Mouse (Mus musculus): ENCODE data around the gene Dcun1d2. TPM values are rescaled to one million over a fixed set of nuclear protein-coding genes. Genes with fewer than 3 reads are reported as not detected.

Gene Dcun1d2
- polyA plus RNA-seq, 1 experiment from 2014 or later: 16.9 TPM

- Histone ChIP-seq H3K4me2 (replicated peaks) (no peak overlapping the region), H3K9ac (no peak overlapping the region), H3K36me3 (peaks cover 39% of the 10 kb centered on the region), H3K27me3 (replicated peaks) (no peaks in the 10 kb centered on the region), H3K9me3 (no peaks in the 10 kb centered on the region), H3K4me1 (replicated peaks) (no peaks in the 10 kb centered on the region), H3K4me3 (replicated peaks) (no peak overlapping the region), H3K27ac (no peak overlapping the region)
- no peak for ATAC-seq
- WGBS: 94% methylated on average over 8 of the region's 8 CpGs
Measured at GRCm38 (mm10) chr8:13299571-13299970, 11.6 kb upstream of the Dcun1d2 start.

DNA sequence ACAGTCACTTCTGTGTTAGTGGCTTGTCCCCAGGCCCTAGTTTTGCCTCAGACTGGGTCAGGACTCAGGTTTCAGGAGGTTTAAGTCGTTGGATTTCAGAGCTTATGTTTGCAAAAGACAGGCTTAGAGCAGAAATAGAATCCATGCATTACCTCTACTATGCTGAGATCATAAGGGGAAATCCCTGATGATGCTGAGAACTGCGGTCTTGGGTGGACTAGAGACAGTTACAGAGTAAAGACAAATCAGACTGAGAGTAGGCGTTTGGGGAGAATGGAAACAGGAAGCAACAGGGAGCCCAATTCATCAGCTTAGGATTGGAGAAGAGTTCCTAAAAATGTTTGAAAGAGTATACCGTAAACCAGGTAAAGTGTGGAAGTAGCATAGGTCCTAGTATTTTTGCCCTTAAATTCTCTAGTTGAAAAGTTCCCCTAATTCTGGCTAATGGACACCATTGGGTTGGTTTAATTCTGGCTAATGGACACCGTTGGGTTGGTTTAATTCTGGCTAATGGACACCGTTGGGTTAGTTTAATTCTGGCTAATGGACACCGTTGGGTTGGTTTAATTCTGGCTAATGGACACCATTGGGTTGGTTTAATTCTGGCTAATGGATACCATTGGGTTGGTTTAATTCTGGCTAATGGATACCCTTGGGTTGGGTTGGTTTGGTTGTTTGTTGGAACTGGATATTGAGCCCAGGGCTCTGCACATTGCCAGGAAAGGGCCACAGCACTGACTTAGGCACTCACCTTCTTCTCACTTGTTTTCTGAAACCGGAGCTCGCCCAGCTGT lies 5.9 kb upstream of the Dcun1d2 start:
- no peak overlapping the region for H3K4me3 ChIP-seq (replicated peaks)
- no peaks in the 10 kb centered on the region for H3K9me3 ChIP-seq
- no peaks in the 10 kb centered on the region for H3K4me1 ChIP-seq (replicated peaks)
- no peak overlapping the region for H3K4me2 ChIP-seq (replicated peaks)
- H3K27me3 ChIP-seq (replicated peaks): no peaks in the 10 kb centered on the region
- H3K36me3 ChIP-seq: peaks cover 28% of the 10 kb centered on the region
- no peak overlapping the region for H3K9ac ChIP-seq
- no peak for ATAC-seq
- WGBS: 95% methylated on average over 9 of the region's 9 CpGs
- H3K27ac ChIP-seq: no peak overlapping the region

DNA sequence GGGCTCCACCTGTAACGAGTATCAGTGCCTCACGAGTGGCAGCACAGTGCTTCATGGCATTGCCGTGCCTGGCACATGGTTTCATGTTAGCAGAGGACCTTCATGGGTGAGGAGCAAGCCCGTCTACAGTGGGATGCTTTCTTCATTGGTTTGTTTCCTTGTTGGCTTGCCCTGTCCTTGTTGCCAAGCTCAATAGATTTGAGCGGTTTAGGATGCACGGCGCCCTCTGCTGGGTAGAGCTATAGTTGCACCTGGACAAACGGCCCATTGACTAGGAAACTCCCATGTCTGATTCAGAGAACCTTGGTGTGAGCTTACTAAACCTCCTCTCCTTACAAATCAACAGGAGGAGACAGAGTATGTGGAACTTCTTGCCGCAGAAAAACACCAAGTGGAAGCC lies 4.4 kb upstream of the Dcun1d2 start:
- Histone ChIP-seq H3K27me3 (replicated peaks) (no peaks in the 10 kb centered on the region), H3K27ac (no peak overlapping the region), H3K4me1 (replicated peaks) (no peaks in the 10 kb centered on the region), H3K9ac (no peak overlapping the region), H3K36me3 (peaks cover 24% of the 10 kb centered on the region), H3K4me3 (replicated peaks) (no peak overlapping the region), H3K9me3 (no peaks in the 10 kb centered on the region), H3K4me2 (replicated peaks) (no peak overlapping the region)
- no peak for ATAC-seq
- 31% methylated on average over 9 of the region's 9 CpGs for WGBS

- Histone ChIP-seq H3K4me1 (replicated peaks) (peaks cover 5% of the 10 kb centered on the region), H3K27me3 (replicated peaks) (no peaks in the 10 kb centered on the region), H3K4me2 (replicated peaks) (peak overlapping the region; percentile 94), H3K9ac (peak overlapping the region; percentile 79), H3K4me3 (replicated peaks) (peak overlapping the region; percentile 81), H3K36me3 (peaks cover 7% of the 10 kb centered on the region; the same call in 1 of the 2 replicates), H3K27ac (no peak overlapping the region), H3K9me3 (no peaks in the 10 kb centered on the region)
- 1% methylated on average over 6 of the region's 6 CpGs for WGBS
- no peak for ATAC-seq
Measured at GRCm38 (mm10) chr8:13288646-13289045, 715 bp upstream of the Dcun1d2 start.

DNA sequence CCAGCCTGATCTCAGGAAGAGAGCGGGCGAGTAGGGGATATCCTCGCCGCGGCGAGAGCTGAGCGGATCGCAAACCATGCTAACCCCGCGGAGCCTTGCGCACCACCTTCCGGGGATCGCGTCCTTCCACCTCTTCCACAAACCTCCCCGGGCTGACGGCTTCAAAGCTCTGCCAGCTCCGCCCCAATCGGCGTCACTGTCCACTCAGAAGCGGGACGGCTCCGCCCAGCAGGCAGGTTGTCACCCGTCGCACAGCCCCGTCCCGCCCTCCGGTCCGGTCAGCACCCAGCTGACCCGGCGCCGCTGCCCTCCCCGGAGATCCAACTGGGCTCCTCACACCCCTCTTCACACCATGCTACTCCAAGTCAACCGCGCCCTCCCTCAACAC lies 633 bp downstream of the Dcun1d2 start:
- peak overlapping the region; percentile 79 for H3K9ac ChIP-seq
- no peaks in the 10 kb centered on the region for H3K27me3 ChIP-seq (replicated peaks)
- peak; percentile 93 for ATAC-seq
- peaks cover 5% of the 10 kb centered on the region for H3K4me1 ChIP-seq (replicated peaks)
- no peaks in the 10 kb centered on the region for H3K36me3 ChIP-seq
- H3K9me3 ChIP-seq: no peaks in the 10 kb centered on the region
- peak overlapping the region; percentile 95 for H3K27ac ChIP-seq
- peak overlapping the region; percentile 81 for H3K4me3 ChIP-seq (replicated peaks)
- WGBS: under 1% methylated on average over 34 of the region's 34 CpGs
- H3K4me2 ChIP-seq (replicated peaks): peak overlapping the region; percentile 94

GRCm38 (mm10) chr8:13283200-13283599 lies 4.7 kb downstream of the Dcun1d2 start:
- Histone ChIP-seq H3K27me3 (replicated peaks) (no peaks in the 10 kb centered on the region), H3K9me3 (no peaks in the 10 kb centered on the region), H3K27ac (no peak overlapping the region), H3K9ac (no peak overlapping the region), H3K36me3 (no peaks in the 10 kb centered on the region), H3K4me3 (replicated peaks) (no peak overlapping the region), H3K4me1 (replicated peaks) (peaks cover 5% of the 10 kb centered on the region), H3K4me2 (replicated peaks) (no peak overlapping the region)
- WGBS: 82% methylated on average over 1 of the region's 1 CpGs
- ATAC-seq: no peak

GRCm38 (mm10) chr8:13276941-13277447 lies 10.9 kb downstream of the Dcun1d2 start:
- 78% methylated on average over 5 of the region's 5 CpGs for WGBS
- ATAC-seq: no peak
- H3K4me2 ChIP-seq (replicated peaks): no peak overlapping the region
- H3K27me3 ChIP-seq (replicated peaks): no peaks in the 10 kb centered on the region
- H3K36me3 ChIP-seq: no peaks in the 10 kb centered on the region
- no peaks in the 10 kb centered on the region for H3K4me1 ChIP-seq (replicated peaks)
- no peak overlapping the region for H3K9ac ChIP-seq
- H3K9me3 ChIP-seq: no peaks in the 10 kb centered on the region
- H3K27ac ChIP-seq: no peak overlapping the region
- H3K4me3 ChIP-seq (replicated peaks): no peak overlapping the region

DNA sequence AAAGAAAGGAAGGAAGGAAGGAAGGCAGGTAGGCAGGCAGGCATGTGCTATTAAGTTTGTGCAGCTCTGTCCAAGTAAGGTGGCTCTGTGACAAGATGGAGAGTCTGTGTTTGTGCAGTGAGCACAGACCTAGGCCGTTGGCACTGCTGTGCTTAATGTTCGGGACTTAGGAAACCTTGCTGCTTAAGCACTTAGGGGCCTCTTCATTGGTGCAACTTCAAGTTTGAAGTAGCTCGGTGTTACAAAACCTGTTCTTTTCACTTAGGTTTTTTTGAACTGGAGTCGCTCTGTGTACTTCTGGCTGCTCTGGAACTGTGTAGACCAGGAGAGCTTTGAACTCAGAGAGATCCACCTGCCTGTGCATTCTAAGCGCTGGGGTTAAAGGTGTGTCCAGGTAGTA lies 15.1 kb downstream of the Dcun1d2 start:
- Histone ChIP-seq H3K4me2 (replicated peaks) (no peak overlapping the region), H3K36me3 (peaks cover 11% of the 10 kb centered on the region), H3K9me3 (no peaks in the 10 kb centered on the region), H3K9ac (no peak overlapping the region), H3K27ac (no peak overlapping the region), H3K27me3 (replicated peaks) (no peaks in the 10 kb centered on the region), H3K4me3 (replicated peaks) (no peak overlapping the region), H3K4me1 (replicated peaks) (no peaks in the 10 kb centered on the region)
- 91% methylated on average over 5 of the region's 5 CpGs for WGBS
- no peak for ATAC-seq

DNA sequence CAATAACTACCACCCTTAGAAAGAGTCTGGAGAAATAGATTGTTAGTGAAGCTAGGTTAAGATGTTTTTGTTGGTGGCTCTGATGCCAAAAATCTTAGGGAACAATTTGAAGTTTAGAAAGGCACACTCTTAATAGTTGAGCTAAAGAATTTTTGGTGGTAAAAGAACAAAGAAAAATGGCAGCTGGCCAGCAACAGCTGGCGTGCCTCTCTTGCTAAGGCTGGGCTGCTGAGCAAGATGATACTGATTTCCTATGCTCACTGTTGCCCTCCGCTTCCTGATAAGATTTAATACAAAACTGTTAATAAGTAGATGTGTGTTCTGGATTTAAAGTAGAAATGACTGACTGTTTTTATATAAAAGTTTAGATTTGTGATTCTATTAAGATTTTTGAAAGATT lies 20.4 kb downstream of the Dcun1d2 start:
- no peak for ATAC-seq
- Histone ChIP-seq H3K9me3 (no peaks in the 10 kb centered on the region), H3K4me2 (replicated peaks) (no peak overlapping the region), H3K36me3 (peaks cover 11% of the 10 kb centered on the region), H3K9ac (no peak overlapping the region), H3K27me3 (replicated peaks) (no peaks in the 10 kb centered on the region), H3K4me1 (replicated peaks) (no peaks in the 10 kb centered on the region), H3K27ac (no peak overlapping the region), H3K4me3 (replicated peaks) (no peak overlapping the region)
- 63% methylated on average over 2 of the region's 2 CpGs for WGBS

DNA sequence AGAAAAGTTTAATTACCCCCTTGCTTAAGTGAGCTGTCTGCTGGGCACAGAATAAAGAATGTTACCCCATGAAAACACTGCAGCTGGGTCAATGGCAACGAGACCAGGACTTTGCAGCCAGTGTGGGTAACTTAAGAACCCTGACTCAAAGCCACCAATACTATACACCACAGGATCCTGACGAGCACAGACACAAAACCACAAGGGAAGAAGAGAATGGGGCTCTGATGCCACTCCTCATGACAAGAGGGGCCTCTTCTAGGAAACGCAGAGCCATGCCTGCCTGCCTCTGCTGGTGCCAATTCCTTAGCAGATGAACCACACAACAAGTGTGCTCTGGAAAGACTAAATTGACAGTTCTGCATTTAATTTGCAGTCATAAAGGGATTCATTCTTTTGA lies 24.6 kb downstream of the Dcun1d2 start:
- no peaks in the 10 kb centered on the region for H3K4me1 ChIP-seq (replicated peaks)
- no peaks in the 10 kb centered on the region for H3K9me3 ChIP-seq
- WGBS: 71% methylated on average over 3 of the region's 3 CpGs
- no peak for ATAC-seq
- H3K9ac ChIP-seq: no peak overlapping the region
- no peak overlapping the region for H3K27ac ChIP-seq
- peaks cover 3% of the 10 kb centered on the region; the same call in 1 of the 2 replicates for H3K36me3 ChIP-seq
- H3K27me3 ChIP-seq (replicated peaks): no peaks in the 10 kb centered on the region
- no peak overlapping the region for H3K4me3 ChIP-seq (replicated peaks)
- H3K4me2 ChIP-seq (replicated peaks): no peak overlapping the region

- peaks cover 10% of the 10 kb centered on the region for H3K36me3 ChIP-seq
- no peak within 1 kb of the TSS for H3K4me3 ChIP-seq (replicated peaks)
- no peak within 1 kb of the TSS for H3K27ac ChIP-seq
- H3K9me3 ChIP-seq: no peaks in the 10 kb centered on the region
- H3K4me2 ChIP-seq (replicated peaks): no peak within 1 kb of the TSS
- WGBS: 37% methylated on average over 8 of the region's 8 CpGs
- no peaks in the 10 kb centered on the region for H3K27me3 ChIP-seq (replicated peaks)
- peak; percentile 86 for ATAC-seq
- no peak within 1 kb of the TSS for H3K9ac ChIP-seq
- no peaks in the 10 kb centered on the region for H3K4me1 ChIP-seq (replicated peaks)
Measured at GRCm38 (mm10) chr8:13254019-13254418, 33.9 kb downstream of the Dcun1d2 start, which contains the start of gene Adprhl1. TSS of gene Adprhl1 (minus strand) at chr8:13254162.

DNA sequence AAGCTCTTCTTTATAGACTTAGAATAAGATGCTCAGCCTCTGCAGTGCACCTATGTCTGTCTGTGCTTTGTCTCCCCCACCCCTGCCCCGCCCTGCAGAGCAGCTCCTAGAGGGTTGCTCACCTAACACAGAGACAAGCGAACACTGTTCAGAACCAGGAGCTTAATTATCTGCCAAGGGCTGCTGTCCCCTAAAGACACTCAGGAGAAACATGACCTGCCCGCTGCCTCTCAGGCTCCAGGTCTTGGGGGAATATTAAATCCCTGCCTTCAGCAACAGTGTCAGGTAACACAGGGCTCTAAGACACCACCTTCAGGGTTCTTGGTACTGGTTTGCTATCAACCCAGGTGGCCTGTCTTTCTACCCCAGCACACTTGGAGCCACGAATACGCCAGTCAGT lies 34.5 kb downstream of the Dcun1d2 start:
- WGBS: 66% methylated on average over 5 of the region's 5 CpGs
- Histone ChIP-seq H3K4me3 (replicated peaks) (no peak overlapping the region), H3K4me2 (replicated peaks) (no peak overlapping the region), H3K27ac (no peak overlapping the region), H3K27me3 (replicated peaks) (no peaks in the 10 kb centered on the region), H3K9ac (no peak overlapping the region), H3K36me3 (peaks cover 10% of the 10 kb centered on the region), H3K4me1 (replicated peaks) (no peaks in the 10 kb centered on the region), H3K9me3 (no peaks in the 10 kb centered on the region)
- ATAC-seq: no peak

- H3K4me1 ChIP-seq (replicated peaks): no peaks in the 10 kb centered on the region
- 86% methylated on average over 13 of the region's 13 CpGs for WGBS
Measured at GRCm38 (mm10) chr8:13252837-13253236, 35.1 kb downstream of the Dcun1d2 start.

More at GRCm38 (mm10) chr8:13252837-13253236, 35.1 kb downstream of the Dcun1d2 start:
- no peak for ATAC-seq
- Histone ChIP-seq H3K4me2 (replicated peaks) (no peak overlapping the region), H3K4me3 (replicated peaks) (no peak overlapping the region), H3K36me3 (peaks cover 10% of the 10 kb centered on the region), H3K9me3 (no peaks in the 10 kb centered on the region), H3K9ac (no peak overlapping the region), H3K27me3 (replicated peaks) (no peaks in the 10 kb centered on the region), H3K27ac (no peak overlapping the region)
